Mouse (Mus musculus): ENCODE data around the gene Rwdd4a.

Gene Rwdd4a

GRCm38 (mm10) chr8:47533344-47534125 lies at the start of gene Rwdd4a, which contains the start of gene Trappc11:
Gene Rwdd4a, plus strand, starts transcription at chr8:47533664.
Gene Trappc11, minus strand, starts transcription at chr8:47533470.
- peak; percentile 94 to 97 for DNase-seq (ENCODE audit: low spot score in 2 of 2)

DNA sequence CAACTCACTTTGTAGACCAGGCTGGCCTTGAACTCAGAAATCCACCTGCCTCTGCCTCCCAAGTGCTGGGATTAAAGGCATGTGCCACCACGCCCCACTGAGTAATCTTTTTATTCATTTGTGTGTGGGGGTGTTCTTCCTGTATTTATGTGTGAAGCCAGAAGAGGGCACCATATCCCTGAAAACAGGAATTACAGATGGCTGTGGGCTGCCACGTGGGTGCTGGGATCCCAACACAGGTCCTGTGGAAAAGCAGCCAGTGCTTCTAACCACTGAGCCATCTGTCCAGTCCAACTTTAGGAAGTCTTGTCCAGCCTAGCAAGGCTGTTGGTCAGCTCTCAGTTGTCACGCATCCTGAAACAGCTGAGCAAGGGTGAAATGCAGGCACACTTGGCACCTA lies 46.2 kb upstream of the Rwdd4a start:
- no peak for DNase-seq (ENCODE audit: low spot score in 2 of 2)

GRCm38 (mm10) chr8:47493106-47493505 lies 40.4 kb upstream of the Rwdd4a start:
- DNase-seq (ENCODE audit: low spot score in 2 of 2), result no peak

GRCm38 (mm10) chr8:47494602-47495153 lies 38.8 kb upstream of the Rwdd4a start:
- DNase-seq (ENCODE audit: low spot score in 2 of 2), result no peak

DNA sequence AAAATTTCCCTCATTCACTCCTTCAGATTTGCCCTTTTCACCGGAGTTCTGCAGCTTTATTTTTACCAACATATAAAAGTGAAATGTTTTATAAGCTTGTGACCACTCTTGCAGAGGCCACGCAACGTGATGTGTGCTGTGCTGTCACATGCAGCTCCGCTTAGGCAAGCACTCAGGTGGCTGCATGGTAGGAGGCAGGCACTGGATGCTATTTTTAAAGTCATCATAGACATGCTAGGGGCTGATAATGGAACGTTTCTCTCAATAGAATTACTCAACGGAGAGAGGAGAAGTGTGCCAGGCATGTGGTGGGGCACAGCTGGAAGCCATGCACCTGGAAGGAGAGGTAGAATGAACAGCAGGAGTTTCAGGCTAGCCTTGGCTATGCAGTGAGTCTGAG lies 38.0 kb upstream of the Rwdd4a start:
- no peak for DNase-seq (ENCODE audit: low spot score in 2 of 2)

DNA sequence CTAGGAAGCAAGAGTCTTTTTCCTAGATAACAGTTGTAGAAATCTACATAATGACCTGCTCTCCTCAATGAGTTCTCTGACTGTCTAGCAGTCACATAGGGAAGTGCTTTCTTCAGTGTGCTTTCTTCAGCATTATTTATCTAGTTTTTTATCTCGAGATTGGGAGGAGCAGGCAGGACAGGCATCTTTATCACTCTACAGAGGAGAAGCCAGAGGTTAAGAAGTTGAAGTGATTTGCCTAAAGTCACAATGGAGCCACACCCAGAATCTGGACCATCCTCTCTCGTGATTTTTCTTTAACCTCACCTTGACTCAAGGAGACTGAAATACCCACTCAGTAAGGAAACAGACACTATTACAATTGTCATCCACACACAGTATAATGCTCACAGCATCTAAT lies 31.5 kb upstream of the Rwdd4a start:
- no peak for DNase-seq (ENCODE audit: low spot score in 2 of 2)

DNA sequence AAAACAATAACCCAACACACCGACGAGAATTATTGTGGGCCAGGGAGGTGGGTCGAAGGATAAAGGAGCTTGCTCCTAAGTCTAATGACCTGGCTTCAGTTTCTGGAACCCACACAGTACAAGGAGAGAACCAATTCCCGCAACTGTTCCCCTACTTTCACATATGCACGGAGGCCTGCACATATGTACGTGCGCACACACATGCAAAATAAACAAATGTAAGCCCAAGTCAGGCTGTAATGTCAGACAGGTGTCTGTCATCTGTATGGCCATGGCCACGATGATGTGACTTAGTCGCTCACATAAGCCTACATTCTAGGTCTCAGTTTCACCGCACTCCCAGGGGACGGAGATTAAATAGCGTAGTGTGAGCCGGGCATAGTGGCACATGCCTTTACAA lies 30.9 kb upstream of the Rwdd4a start:
- DNase-seq (ENCODE audit: low spot score in 2 of 2), result no peak

GRCm38 (mm10) chr8:47505431-47505830 lies 28.0 kb upstream of the Rwdd4a start:
- DNase-seq (ENCODE audit: low spot score in 2 of 2), result no peak

DNA sequence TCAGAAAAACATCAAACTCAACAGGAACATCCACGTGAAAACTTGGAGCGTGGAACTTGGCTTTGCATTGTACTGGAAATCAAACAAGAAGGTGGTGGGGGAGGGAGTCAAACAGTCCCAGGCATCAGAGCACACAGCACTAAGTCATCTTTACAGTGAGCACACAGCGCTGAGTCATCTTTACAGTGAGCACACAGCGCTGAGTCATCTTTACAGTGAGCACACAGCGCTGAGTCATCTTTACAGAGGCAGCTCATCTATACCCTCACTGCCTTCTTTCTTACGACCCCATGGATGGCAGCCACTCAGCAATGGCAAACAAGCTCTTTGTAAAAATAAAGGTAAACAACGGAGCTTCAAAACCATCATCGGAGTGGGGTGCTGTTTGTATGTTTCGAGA lies 22.5 kb upstream of the Rwdd4a start:
- no peak for DNase-seq (ENCODE audit: low spot score in 2 of 2)

DNA sequence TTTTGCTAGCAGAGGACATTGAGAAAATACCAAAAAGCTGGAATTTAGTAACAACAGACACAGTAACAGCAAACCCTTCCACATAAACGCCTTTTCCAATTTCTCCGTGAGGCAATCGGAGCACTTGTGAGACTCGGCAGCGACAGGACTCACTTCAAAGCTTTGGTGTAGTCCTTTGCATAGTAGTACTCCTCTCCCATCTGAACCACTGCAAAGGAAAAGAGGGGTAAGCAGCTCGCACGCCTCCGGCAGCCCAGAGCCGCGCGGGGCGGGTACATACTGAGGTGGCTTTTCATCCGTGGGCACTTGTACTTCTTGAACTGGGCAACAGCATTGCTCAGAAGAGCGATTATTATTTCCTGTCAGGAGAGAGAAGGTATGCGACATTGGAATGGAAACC lies 19.9 kb upstream of the Rwdd4a start:
- no peak for DNase-seq (ENCODE audit: low spot score in 2 of 2)

DNA sequence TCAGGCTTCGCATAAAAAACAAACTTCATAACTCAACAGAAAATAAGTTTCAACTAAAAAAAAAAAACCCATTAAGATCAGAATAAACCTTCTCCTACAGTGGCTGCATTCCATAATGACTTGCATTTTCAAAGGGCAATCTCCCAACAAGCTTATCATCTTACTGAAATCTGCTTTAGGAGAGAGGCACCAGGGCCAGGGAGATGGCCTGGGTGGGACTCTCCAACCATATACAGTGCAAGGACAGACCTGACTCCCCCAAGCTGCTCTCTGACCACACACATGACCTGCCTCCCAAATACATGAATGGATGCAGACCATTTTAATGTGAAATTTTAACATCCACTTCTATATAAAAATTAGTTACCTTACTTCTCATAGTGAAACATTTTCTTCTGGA lies 5.4 kb upstream of the Rwdd4a start:
- DNase-seq (ENCODE audit: low spot score in 2 of 2), result no peak

DNA sequence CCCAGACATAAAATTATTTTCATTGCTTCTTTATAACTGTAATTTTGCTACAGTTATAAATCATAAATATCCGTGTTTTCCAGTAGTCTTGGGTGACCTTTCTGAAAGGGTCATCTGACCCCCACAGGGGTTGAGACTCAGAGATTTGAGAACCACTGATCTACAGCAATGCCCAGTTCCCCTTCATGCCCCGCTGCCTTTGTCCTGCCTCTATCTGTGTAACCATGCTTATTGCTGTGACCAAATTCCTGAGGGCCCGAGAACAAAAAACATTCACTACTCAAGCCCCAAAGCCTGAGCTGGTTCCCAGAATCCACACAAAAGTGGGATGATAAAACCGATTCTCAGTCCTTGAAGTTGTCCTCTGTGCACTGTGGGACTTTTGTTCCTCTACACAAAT lies 4.9 kb downstream of the Rwdd4a start:
- no peak for DNase-seq (ENCODE audit: low spot score in 2 of 2)

GRCm38 (mm10) chr8:47542746-47543145 lies 9.3 kb downstream of the Rwdd4a start:
- DNase-seq (ENCODE audit: low spot score in 2 of 2), result no peak

DNA sequence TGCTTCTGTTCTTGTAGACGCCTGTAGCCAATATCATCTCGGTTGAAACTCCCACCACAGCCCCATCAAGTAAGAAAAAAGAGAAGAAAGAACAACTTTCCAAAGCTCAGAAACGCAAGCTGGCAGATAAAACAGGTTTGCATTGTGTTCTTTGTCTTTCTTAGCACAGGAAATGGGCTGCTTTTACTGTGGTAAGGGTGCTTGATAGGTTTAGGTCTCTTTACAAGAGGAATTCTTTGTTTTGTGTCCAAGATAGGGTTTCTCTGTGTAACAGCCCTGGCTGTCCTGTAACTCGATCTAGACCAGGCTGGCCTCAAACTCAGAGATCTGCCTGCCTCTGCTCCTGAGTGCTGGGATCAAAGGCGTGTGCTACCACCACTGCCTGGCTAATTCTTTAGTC lies 10.6 kb downstream of the Rwdd4a start:
- DNase-seq (ENCODE audit: low spot score in 2 of 2), result no peak

DNA sequence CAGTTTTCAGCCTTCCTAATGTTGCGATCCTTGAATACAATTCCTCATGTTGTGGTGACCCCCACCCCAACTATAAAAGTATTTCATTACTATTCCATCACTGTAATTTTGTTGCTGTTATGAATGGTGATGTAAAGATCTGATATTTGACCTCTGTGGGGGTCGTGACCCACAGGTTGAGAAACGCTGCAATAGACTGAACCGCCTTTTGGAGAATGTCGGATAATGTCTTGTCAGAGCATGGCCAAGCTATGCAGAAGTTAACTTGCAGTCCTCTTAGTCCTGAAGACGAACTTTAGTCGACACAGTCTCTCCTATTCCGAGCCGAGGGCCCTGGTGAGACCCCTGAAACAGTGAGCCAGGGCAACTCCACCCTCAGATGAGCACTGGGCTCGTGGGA lies 13.6 kb downstream of the Rwdd4a start:
- DNase-seq (ENCODE audit: low spot score in 2 of 2), result no peak

GRCm38 (mm10) chr8:47553613-47554012 lies 20.1 kb downstream of the Rwdd4a start:
- DNase-seq (ENCODE audit: low spot score in 2 of 2), result no peak

DNA sequence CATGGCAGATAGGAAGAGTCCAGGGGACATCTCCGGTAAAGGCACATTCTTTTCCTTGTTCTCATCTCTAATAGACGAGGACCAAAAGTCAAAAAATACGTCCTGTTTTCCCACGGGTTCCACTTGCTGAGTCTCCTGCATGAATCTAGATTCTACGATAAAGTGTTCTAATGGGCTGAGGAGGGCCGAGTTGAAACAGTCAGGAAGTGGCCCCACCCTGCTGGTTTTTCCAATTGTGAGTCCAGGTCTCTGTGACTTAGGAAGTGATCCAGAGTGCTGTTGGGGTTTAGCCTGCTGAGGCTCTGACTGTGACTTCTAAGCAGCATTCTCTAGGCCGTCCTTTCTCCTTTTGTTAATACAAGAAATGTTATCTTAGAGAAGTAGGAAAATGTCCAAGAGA lies 23.0 kb downstream of the Rwdd4a start:
- DNase-seq (ENCODE audit: low spot score in 2 of 2), result no peak

DNA sequence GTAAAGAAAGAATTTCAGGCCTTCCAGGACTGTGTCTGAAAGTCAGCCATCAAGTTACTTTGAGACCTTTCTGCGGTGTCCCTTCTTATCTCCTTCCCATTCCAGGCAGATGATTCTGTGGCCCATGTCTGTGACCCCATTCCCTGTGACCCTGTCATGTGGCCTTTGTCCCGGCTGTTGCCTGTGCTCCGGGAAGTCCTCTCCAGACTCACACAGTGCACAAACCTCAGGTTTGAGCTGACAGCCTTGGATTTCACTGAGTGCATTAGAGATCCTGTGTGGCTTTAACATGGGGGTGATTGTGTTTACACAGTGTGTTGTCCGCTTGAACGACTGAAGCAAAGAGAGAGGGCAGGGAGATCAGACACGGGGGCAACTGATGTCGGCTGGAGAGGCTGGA lies 24.8 kb downstream of the Rwdd4a start:
- DNase-seq (ENCODE audit: low spot score in 2 of 2), result no peak

GRCm38 (mm10) chr8:47560801-47561200 lies 27.3 kb downstream of the Rwdd4a start:
- no peak for DNase-seq (ENCODE audit: low spot score in 2 of 2)

GRCm38 (mm10) chr8:47566551-47566950 lies 33.1 kb downstream of the Rwdd4a start:
- no peak for DNase-seq (ENCODE audit: low spot score in 2 of 2)

DNA sequence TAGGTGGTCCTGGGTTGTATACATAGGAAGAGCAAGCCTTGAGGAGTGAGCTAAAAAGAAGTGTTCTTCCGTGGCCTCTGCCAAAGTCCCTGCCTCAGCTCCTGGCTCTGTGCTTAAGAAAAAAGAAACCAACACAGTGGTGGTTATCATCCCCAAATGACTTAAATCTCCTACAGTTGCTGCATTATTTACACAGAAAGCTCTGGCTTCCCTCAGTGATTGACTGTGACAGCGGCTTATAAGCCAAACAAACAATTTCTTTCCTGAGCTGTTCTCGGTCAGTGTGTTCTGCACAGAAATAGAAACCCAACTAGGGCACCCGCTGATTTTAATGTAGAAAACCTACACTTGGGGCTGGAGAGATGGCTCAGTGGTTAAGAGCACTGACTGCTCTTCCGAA lies 34.6 kb downstream of the Rwdd4a start:
- no peak for DNase-seq (ENCODE audit: low spot score in 2 of 2)

DNA sequence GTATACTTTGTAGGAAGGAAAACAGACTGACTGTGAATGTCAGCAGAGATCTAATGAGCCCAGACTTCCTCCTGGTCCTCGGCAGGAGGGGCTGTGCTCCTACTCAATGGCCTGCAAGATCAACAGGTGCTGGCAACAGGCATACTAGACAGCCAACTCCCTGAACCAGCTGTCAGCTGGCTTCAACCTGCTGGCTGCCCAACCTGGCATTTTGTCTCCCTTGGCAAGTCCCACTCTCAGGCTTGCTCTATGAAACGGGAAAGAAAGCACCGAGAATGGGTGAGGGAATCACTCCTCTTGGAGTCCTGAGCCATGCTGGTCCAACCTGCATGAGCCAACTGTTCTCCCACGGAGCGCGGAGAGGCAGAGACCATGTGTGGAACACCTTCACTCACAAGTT lies 36.7 kb downstream of the Rwdd4a start:
- DNase-seq (ENCODE audit: low spot score in 2 of 2), result no peak

- no peak for DNase-seq (ENCODE audit: low spot score in 2 of 2)
These were observed 40.0 kb downstream of the Rwdd4a start for GRCm38 (mm10) chr8:47573482-47573881.

GRCm38 (mm10) chr8:47581454-47581853 lies 48.0 kb downstream of the Rwdd4a start:
- no peak for DNase-seq (ENCODE audit: low spot score in 2 of 2)

Data from frontal cortex, postnatal 14 days (tissue).